In genomic region chr17:35897644-35898573, GRCm38 (mm10) we compare ENCODE assay signal across 8 mouse cellular contexts. TPM values are rescaled to one million over a fixed set of nuclear protein-coding genes. Genes with fewer than 3 reads are reported as not detected.
DNase-seq lines count a peak whose midpoint lies in the region; ATAC-seq and TF ChIP-seq lines count a peak whose summit lies in the region.

No protein-coding gene starts in this region.

- peak overlapping the region; percentile 76 for H3K4me3 ChIP-seq in heart, embryonic 13.5 days
- peak overlapping the region; percentile 77 for H3K4me3 ChIP-seq in forebrain, embryonic 13.5 days
- H3K4me3 ChIP-seq in limb, embryonic 10.5 days, result peak overlapping the region; percentile 90
- peak overlapping the region; percentile 87 for H3K4me3 ChIP-seq in neural tube, embryonic 15.5 days (replicated peaks)

- no peaks in the 10 kb centered on the region for H3K27me3 ChIP-seq in heart, embryonic 13.5 days (replicated peaks)
- H3K27me3 ChIP-seq in Patski, result no peaks in the 10 kb centered on the region
- H3K27me3 ChIP-seq in forebrain, embryonic 13.5 days, result no peaks in the 10 kb centered on the region
- H3K27me3 ChIP-seq in limb, embryonic 10.5 days (ENCODE audit: low read depth, poor library complexity, severe bottlenecking), result no peaks in the 10 kb centered on the region
- H3K27me3 ChIP-seq in neural tube, embryonic 15.5 days (replicated peaks), result no peaks in the 10 kb centered on the region

- CTCF ChIA-PET in Patski (lab: Charles Lee), result interaction anchor here (1.0 kb wide), 1 partner anchor 23 kb away, joined by 3 read pairs; no protein-coding TSS in a partner anchor

- TF ChIP-seq CTCF in Patski (IDR thresholded peaks at IDR 0.05), result no peak

- no peak for DNase-seq in heart, postnatal 4 days
- DNase-seq in Patski (ENCODE audit: low read depth, low spot score), result no peak
- DNase-seq in limb, embryonic 10.5 days (ENCODE audit: low spot score), result peak; percentile 49
- no peak for DNase-seq in gastrocnemius, postnatal 10 days
- DNase-seq in right cerebral cortex, postnatal 4 days, result no peak

- H3K9ac ChIP-seq in heart, embryonic 13.5 days, result peak overlapping the region; percentile 92
- peak overlapping the region; percentile 87 for H3K9ac ChIP-seq in forebrain, embryonic 13.5 days
- peak overlapping the region; percentile 36 for H3K9ac ChIP-seq in neural tube, embryonic 15.5 days (replicated peaks)

- POLR2A ChIA-PET in Patski (lab: Charles Lee), result interaction anchor here (1.3 to 1.8 kb wide), 3 partner anchors 18 to 21 kb away, joined by 3 to 4 read pairs (median 4); partner anchors contain the start of genes Dhx16, Mrps18b and Ppp1r10

- H3K4me2 ChIP-seq in heart, embryonic 13.5 days, result peak overlapping the region; percentile 97
- peak overlapping the region; percentile 99 for H3K4me2 ChIP-seq in forebrain, embryonic 13.5 days
- peak overlapping the region; percentile 100 for H3K4me2 ChIP-seq in neural tube, embryonic 15.5 days

- peaks cover 22% of the 10 kb centered on the region for H3K4me1 ChIP-seq in heart, embryonic 13.5 days
- H3K4me1 ChIP-seq in forebrain, embryonic 13.5 days, result peaks cover 24% of the 10 kb centered on the region
- H3K4me1 ChIP-seq in limb, embryonic 10.5 days, result peaks cover 26% of the 10 kb centered on the region
- H3K4me1 ChIP-seq in neural tube, embryonic 15.5 days, result peaks cover 29% of the 10 kb centered on the region

- in situ Hi-C loops in Patski (cut with MboI; ENCODE audit: low pct_unique_long_range_greater_than_20kb), result no loop called here

- no peaks in the 10 kb centered on the region for H3K9me3 ChIP-seq in heart, embryonic 13.5 days
- no peaks in the 10 kb centered on the region for H3K9me3 ChIP-seq in forebrain, embryonic 13.5 days (replicated peaks)
- H3K9me3 ChIP-seq in limb, embryonic 10.5 days (replicated peaks), result no peaks in the 10 kb centered on the region
- no peaks in the 10 kb centered on the region for H3K9me3 ChIP-seq in neural tube, embryonic 15.5 days (replicated peaks)

- H3K27ac ChIP-seq in heart, embryonic 13.5 days (replicated peaks), result peak overlapping the region; percentile 33; the same call in 1 of the 2 replicates
- peak overlapping the region; percentile 48 for H3K27ac ChIP-seq in forebrain, embryonic 13.5 days
- peak overlapping the region; percentile 96; the same call in 1 of the 2 replicates for H3K27ac ChIP-seq in limb, embryonic 10.5 days
- H3K27ac ChIP-seq in neural tube, embryonic 15.5 days (replicated peaks), result peak overlapping the region; percentile 99

- WGBS in heart, embryonic 13.5 days, result 41% methylated on average over 23 of the region's 23 CpGs
- WGBS in forebrain, embryonic 13.5 days, result 45% methylated on average over 23 of the region's 23 CpGs
- 41% methylated on average over 23 of the region's 23 CpGs for WGBS in limb, embryonic 10.5 days
- 41% methylated on average over 23 of the region's 23 CpGs for WGBS in neural tube, embryonic 15.5 days

- no peak for ATAC-seq in heart, embryonic 13.5 days (ENCODE audit: extremely low read depth, insufficient number of reproducible peaks, low FRiP score, low TSS enrichment)
- peak; percentile 4 for ATAC-seq in Patski
- peak; percentile 46 for ATAC-seq in forebrain, embryonic 13.5 days
- peak; percentile 55 for ATAC-seq in neural tube, embryonic 15.5 days (ENCODE audit: low FRiP score)

- H3K36me3 ChIP-seq in heart, embryonic 13.5 days, result peaks cover 73% of the 10 kb centered on the region
- H3K36me3 ChIP-seq in forebrain, embryonic 13.5 days (ENCODE audit: poor library complexity, severe bottlenecking), result peaks cover 69% of the 10 kb centered on the region
- H3K36me3 ChIP-seq in limb, embryonic 10.5 days, result peaks cover 78% of the 10 kb centered on the region
- H3K36me3 ChIP-seq in neural tube, embryonic 15.5 days, result peaks cover 66% of the 10 kb centered on the region

RNA-seq across cellular contexts. Expression of gene 2310061I04Rik, which starts 0.7 kb away (rescaled TPM):
- 25.2 and 31.3 TPM in 2 replicates for polyA plus RNA-seq in heart, embryonic 13.5 days (2015; fragmentation: Nextera tagmentation; extraction: Ambion mirVana)
- total RNA-seq in heart, postnatal 4 days (2021), result 10 to 100 TPM; 45.0 to 47.0 TPM
- polyA plus RNA-seq in Patski (2021), result 61.5 TPM
- 31.6 and 36.6 TPM in 2 replicates for polyA plus RNA-seq in forebrain, embryonic 13.5 days (2015; fragmentation: Nextera tagmentation; extraction: Ambion mirVana)
- polyA plus RNA-seq in limb, embryonic 10.5 days (2016; fragmentation: Nextera tagmentation; extraction: Ambion mirVana), result 23.2 and 27.6 TPM in 2 replicates
- 59.2 and 75.2 TPM in 2 replicates for polyA plus RNA-seq in neural tube, embryonic 15.5 days (2015; fragmentation: Nextera tagmentation; extraction: Ambion mirVana)
- 10 to 100 TPM; 49.6 to 56.2 TPM for total RNA-seq in gastrocnemius, postnatal 10 days (2021)

RNA-seq across cellular contexts. Expression of gene Atat1, which starts 12.0 kb away (rescaled TPM):
- polyA plus RNA-seq in heart, embryonic 13.5 days (2015; fragmentation: Nextera tagmentation; extraction: Ambion mirVana), result 53.8 and 55.3 TPM in 2 replicates
- 10 to 100 TPM; 18.7 to 23.0 TPM for total RNA-seq in heart, postnatal 4 days (2021)
- polyA plus RNA-seq in Patski (2021), result 42.6 TPM
- 331 and 355 TPM in 2 replicates for polyA plus RNA-seq in forebrain, embryonic 13.5 days (2015; fragmentation: Nextera tagmentation; extraction: Ambion mirVana)
- 104 and 131 TPM in 2 replicates for polyA plus RNA-seq in limb, embryonic 10.5 days (2016; fragmentation: Nextera tagmentation; extraction: Ambion mirVana)
- 259 and 319 TPM in 2 replicates for polyA plus RNA-seq in neural tube, embryonic 15.5 days (2015; fragmentation: Nextera tagmentation; extraction: Ambion mirVana)
- 1 to 10 TPM; 6.4 to 9.8 TPM for total RNA-seq in gastrocnemius, postnatal 10 days (2021)

RNA-seq across cellular contexts. Expression of gene Mrps18b, which starts 18.3 kb away (rescaled TPM):
- 67.8 and 75.9 TPM in 2 replicates for polyA plus RNA-seq in heart, embryonic 13.5 days (2015; fragmentation: Nextera tagmentation; extraction: Ambion mirVana)
- total RNA-seq in heart, postnatal 4 days (2021), result 10 to 100 TPM; 56.1 to 58.3 TPM
- polyA plus RNA-seq in Patski (2021), result 83.0 TPM
- 57.1 and 62.2 TPM in 2 replicates for polyA plus RNA-seq in forebrain, embryonic 13.5 days (2015; fragmentation: Nextera tagmentation; extraction: Ambion mirVana)
- 87.6 and 122 TPM in 2 replicates for polyA plus RNA-seq in limb, embryonic 10.5 days (2016; fragmentation: Nextera tagmentation; extraction: Ambion mirVana)
- 67.1 and 73.6 TPM in 2 replicates for polyA plus RNA-seq in neural tube, embryonic 15.5 days (2015; fragmentation: Nextera tagmentation; extraction: Ambion mirVana)
- total RNA-seq in gastrocnemius, postnatal 10 days (2021), result 10 to 100 TPM; 44.8 to 54.4 TPM

RNA-seq across cellular contexts. Expression of gene Dhx16, which starts 18.3 kb away (rescaled TPM):
- 22.8 and 27.7 TPM in 2 replicates for polyA plus RNA-seq in heart, embryonic 13.5 days (2015; fragmentation: Nextera tagmentation; extraction: Ambion mirVana)
- 10 to 100 TPM; 24.2 to 25.1 TPM for total RNA-seq in heart, postnatal 4 days (2021)
- 68.9 TPM for polyA plus RNA-seq in Patski (2021)
- 38.6 and 39.9 TPM in 2 replicates for polyA plus RNA-seq in forebrain, embryonic 13.5 days (2015; fragmentation: Nextera tagmentation; extraction: Ambion mirVana)
- 58.4 and 62.4 TPM in 2 replicates for polyA plus RNA-seq in limb, embryonic 10.5 days (2016; fragmentation: Nextera tagmentation; extraction: Ambion mirVana)
- polyA plus RNA-seq in neural tube, embryonic 15.5 days (2015; fragmentation: Nextera tagmentation; extraction: Ambion mirVana), result 26.8 and 30.5 TPM in 2 replicates
- total RNA-seq in gastrocnemius, postnatal 10 days (2021), result 10 to 100 TPM; 12.6 to 16.8 TPM

RNA-seq across cellular contexts. Expression of gene Ppp1r10, which starts 18.3 kb away (rescaled TPM):
- 24.6 and 26.3 TPM in 2 replicates for polyA plus RNA-seq in heart, embryonic 13.5 days (2015; fragmentation: Nextera tagmentation; extraction: Ambion mirVana)
- total RNA-seq in heart, postnatal 4 days (2021), result 10 to 100 TPM; 49.2 to 58.5 TPM
- 41.2 TPM for polyA plus RNA-seq in Patski (2021)
- polyA plus RNA-seq in forebrain, embryonic 13.5 days (2015; fragmentation: Nextera tagmentation; extraction: Ambion mirVana), result 51.8 and 52.2 TPM in 2 replicates
- 52.9 and 63.4 TPM in 2 replicates for polyA plus RNA-seq in limb, embryonic 10.5 days (2016; fragmentation: Nextera tagmentation; extraction: Ambion mirVana)
- 36.7 and 40.8 TPM in 2 replicates for polyA plus RNA-seq in neural tube, embryonic 15.5 days (2015; fragmentation: Nextera tagmentation; extraction: Ambion mirVana)
- total RNA-seq in gastrocnemius, postnatal 10 days (2021), result 10 to 100 TPM; 31.4 to 47.1 TPM

Comparison
In these comparisons a context has a peak if more than half of its experiments do, and no peak if none do; other contexts are left out.
1. H3K27ac ChIP-seq: peak in every context shown above with its lines; median percentile 99 in neural tube, embryonic 15.5 days; 96 in limb, embryonic 10.5 days; 48 in forebrain, embryonic 13.5 days; 33 in heart, embryonic 13.5 days.
2. H3K9ac ChIP-seq: peak in every context shown above with its lines; median percentile 92 in heart, embryonic 13.5 days; 87 in forebrain, embryonic 13.5 days; 36 in neural tube, embryonic 15.5 days.